Comparison of ENCODE assay signal across 8 mouse cellular contexts in the genomic region with DNA sequence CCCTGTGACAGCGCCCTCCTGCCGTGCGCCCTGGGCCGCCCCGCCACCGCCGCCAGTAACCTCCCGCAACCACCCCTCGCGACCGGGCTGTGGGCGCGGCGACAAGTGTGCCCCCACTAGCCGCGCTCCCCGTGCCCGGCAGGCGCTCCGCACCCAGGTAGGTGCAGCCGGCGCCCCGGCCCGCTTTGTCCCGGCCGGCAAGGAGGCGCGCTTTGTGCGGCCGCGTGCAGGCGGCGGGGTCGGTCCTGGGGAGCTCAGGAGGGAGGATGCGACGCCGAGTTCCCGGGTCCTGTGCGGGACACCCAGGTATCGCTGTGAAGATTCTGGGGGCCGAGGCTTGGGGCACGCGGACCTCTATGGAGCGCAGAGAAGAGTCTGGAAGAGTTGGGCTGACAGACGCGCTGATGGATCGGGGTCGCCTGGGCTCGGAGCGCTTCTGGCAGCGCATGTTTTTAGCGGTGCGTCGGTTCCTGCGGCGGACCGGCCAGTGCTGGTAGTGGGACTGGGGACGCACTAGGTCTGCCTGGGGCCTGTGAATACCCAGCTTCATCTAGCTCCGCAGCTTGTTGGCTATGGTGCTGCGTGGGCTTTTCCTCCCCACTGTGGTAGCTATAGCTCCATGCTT. TPM values are rescaled to one million over a fixed set of nuclear protein-coding genes. Genes with fewer than 3 reads are reported as not detected.
A peak's percentile ranks its signal among the peaks of the same experiment; 100 is the strongest.
DNase-seq lines count a peak whose midpoint lies in the region; ATAC-seq and TF ChIP-seq lines count a peak whose summit lies in the region.

No protein-coding gene starts in this region.

- H3K4me2 ChIP-seq in forebrain, embryonic 14.5 days (ENCODE audit: low read length), result peak overlapping the region; percentile 77
- peak overlapping the region; percentile 59 for H3K4me2 ChIP-seq in liver, embryonic 15.5 days

- 0 out of 2 replicates have a peak, but pooled peaks cover 1% of the 10 kb centered on the region for H3K27me3 ChIP-seq in kidney, adult 2 months (replicated peaks; ENCODE audit: control insufficient read depth, insufficient read depth, low read length)
- no peaks in the 10 kb centered on the region for H3K27me3 ChIP-seq in forebrain, embryonic 14.5 days (replicated peaks; ENCODE audit: control insufficient read depth, insufficient read depth, low read length)
- H3K27me3 ChIP-seq in liver, embryonic 15.5 days, result peaks cover 76% of the 10 kb centered on the region

- ATAC-seq in forebrain, embryonic 14.5 days, result peak; percentile 60
- ATAC-seq in liver, embryonic 15.5 days (ENCODE audit: insufficient read depth), result no peak
- ATAC-seq in CD4-positive, CD25-positive, alpha-beta regulatory T cell, adult 4 months, result no peak

- H3K27ac ChIP-seq in kidney, adult 2 months (ENCODE audit: insufficient read depth, low read depth, low read length), result no peak overlapping the region
- no peak overlapping the region for H3K27ac ChIP-seq in brown adipose tissue, adult 24 weeks (replicated peaks; ENCODE audit: low read depth, low read length)
- peak overlapping the region; percentile 90 for H3K27ac ChIP-seq in forebrain, embryonic 14.5 days (ENCODE audit: low read depth, low read length)
- no peak overlapping the region for H3K27ac ChIP-seq in liver, embryonic 15.5 days (replicated peaks)

- no peak for DNase-seq in kidney, adult 2 months
- DNase-seq in kidney, postnatal 36 days, result no peak
- DNase-seq in forebrain, embryonic 14.5 days (ENCODE audit: low spot score), result peak; percentile 57
- DNase-seq in yolk sac, embryonic 10.5 days (ENCODE audit: low spot score), result no peak
- no peak for DNase-seq in lung, adult 2 months

- H3K4me1 ChIP-seq in kidney, adult 2 months (ENCODE audit: control insufficient read depth, insufficient read depth, low read length), result no peaks in the 10 kb centered on the region
- H3K4me1 ChIP-seq in brown adipose tissue, adult 24 weeks (ENCODE audit: control insufficient read depth, insufficient read depth, insufficient read length, low read length), result no peaks in the 10 kb centered on the region
- peaks cover 3% of the 10 kb centered on the region; the same call in 1 of the 2 replicates for H3K4me1 ChIP-seq in forebrain, embryonic 14.5 days (ENCODE audit: control insufficient read depth, insufficient read depth, low read length)
- 0 out of 2 replicates have a peak, but pooled peaks cover 3% of the 10 kb centered on the region for H3K4me1 ChIP-seq in liver, embryonic 15.5 days (replicated peaks)
- peaks cover 5% of the 10 kb centered on the region for H3K4me1 ChIP-seq in lung, adult 2 months (ENCODE audit: control insufficient read depth, insufficient read depth, low read length)

- H3K36me3 ChIP-seq in kidney, adult 2 months (ENCODE audit: control insufficient read depth, insufficient read depth, low read length), result no peaks in the 10 kb centered on the region
- no peaks in the 10 kb centered on the region for H3K36me3 ChIP-seq in forebrain, embryonic 14.5 days (ENCODE audit: control insufficient read depth, insufficient read depth, low read length)
- no peaks in the 10 kb centered on the region for H3K36me3 ChIP-seq in liver, embryonic 15.5 days (replicated peaks)

- WGBS in kidney, adult 2 months, result 2% methylated on average over 60 of the region's 60 CpGs
- under 1% methylated on average over 60 of the region's 60 CpGs for WGBS in forebrain, embryonic 14.5 days
- WGBS in liver, embryonic 15.5 days (ENCODE audit: insufficient replicate concordance), result 1% methylated on average over 59 of the region's 60 CpGs
- WGBS in lung, adult 2 months, result 2% methylated on average over 60 of the region's 60 CpGs

- TF ChIP-seq POLR2A in kidney, adult 2 months (IDR thresholded peaks at IDR 0.05; ENCODE audit: low read depth, low read length), result no peak
- TF ChIP-seq POLR2A in lung, adult 2 months (IDR thresholded peaks at IDR 0.05; ENCODE audit: borderline replicate concordance, extremely low read depth, low read depth, low read length), result no peak

- peak overlapping the region; percentile 95 for H3K9ac ChIP-seq in forebrain, embryonic 14.5 days (ENCODE audit: low read length)
- no peak overlapping the region for H3K9ac ChIP-seq in liver, embryonic 15.5 days

- no peaks in the 10 kb centered on the region for H3K9me3 ChIP-seq in forebrain, embryonic 14.5 days (replicated peaks; ENCODE audit: control insufficient read depth, low read length)
- no peaks in the 10 kb centered on the region for H3K9me3 ChIP-seq in liver, embryonic 15.5 days (replicated peaks)

- TF ChIP-seq CTCF in kidney, adult 2 months (conservative IDR thresholded peaks at IDR 0.05; ENCODE audit: insufficient read depth, insufficient read length, low read depth, low read length), result no peak
- no peak for TF ChIP-seq CTCF in lung, adult 2 months (IDR thresholded peaks at IDR 0.05; ENCODE audit: insufficient read depth, low read length)

- H3K4me3 ChIP-seq in kidney, adult 2 months (ENCODE audit: insufficient read depth, low read depth, low read length), result peak overlapping the region; percentile 42
- H3K4me3 ChIP-seq in brown adipose tissue, adult 24 weeks (ENCODE audit: insufficient read depth, low read depth, low read length), result peak overlapping the region; percentile 33; the same call in 1 of the 2 replicates
- H3K4me3 ChIP-seq in forebrain, embryonic 14.5 days (ENCODE audit: low read depth, low read length), result peak overlapping the region; percentile 75
- H3K4me3 ChIP-seq in liver, embryonic 15.5 days (replicated peaks), result peak overlapping the region; percentile 33
- no peak overlapping the region for H3K4me3 ChIP-seq in lung, adult 2 months (replicated peaks; ENCODE audit: extremely low read depth, low read depth, low read length)

RNA-seq across cellular contexts. Expression of gene Sptbn2, which starts 1.3 kb away (rescaled TPM):
- polyA plus RNA-seq in kidney, adult 2 months (2012; rRNA removed), result 11.0 and 12.0 TPM in 2 replicates
- polyA plus RNA-seq in brown adipose tissue, adult 24 weeks (2012; ENCODE audit: insufficient read depth, insufficient read length, missing spikeins), result 0.13 TPM in 1 of 2 replicates, not detected in the other
- polyA plus RNA-seq in forebrain, embryonic 14.5 days (2014; fragmentation: Nextera tagmentation; extraction: Ambion mirVana), result 25.0 and 31.9 TPM in 2 replicates
- 0.05 and 0.10 TPM in 2 replicates for polyA plus RNA-seq in liver, embryonic 15.5 days (2015; fragmentation: Nextera tagmentation; extraction: Ambion mirVana)
- under 1 TPM; 0.13 to 0.18 TPM for polyA plus RNA-seq in CD4-positive, CD25-positive, alpha-beta regulatory T cell, adult 4 months (2017; shearing (Covaris generic))
- polyA plus RNA-seq in lung, adult 2 months (2012; rRNA removed), result 1.3 and 4.4 TPM in 2 replicates

RNA-seq across cellular contexts. Expression of gene Gm960, which starts 13.8 kb away (rescaled TPM):
- 1.1 TPM in 2 replicates for polyA plus RNA-seq in kidney, adult 2 months (2012; rRNA removed)
- not detected in 2 replicates for polyA plus RNA-seq in brown adipose tissue, adult 24 weeks (2012; ENCODE audit: insufficient read depth, insufficient read length, missing spikeins)
- polyA plus RNA-seq in forebrain, embryonic 14.5 days (2014; fragmentation: Nextera tagmentation; extraction: Ambion mirVana), result 4.1 and 5.0 TPM in 2 replicates
- 0.40 and 0.71 TPM in 2 replicates for polyA plus RNA-seq in liver, embryonic 15.5 days (2015; fragmentation: Nextera tagmentation; extraction: Ambion mirVana)
- polyA plus RNA-seq in CD4-positive, CD25-positive, alpha-beta regulatory T cell, adult 4 months (2017; shearing (Covaris generic)), result not detected
- polyA plus RNA-seq in lung, adult 2 months (2012; rRNA removed), result 0.20 and 0.65 TPM in 2 replicates

RNA-seq across cellular contexts. Expression of gene Rbm4b, which starts 44.0 kb away (rescaled TPM):
- polyA plus RNA-seq in kidney, adult 2 months (2012; rRNA removed), result 12.8 TPM in 2 replicates
- 4.7 and 5.8 TPM in 2 replicates for polyA plus RNA-seq in brown adipose tissue, adult 24 weeks (2012; ENCODE audit: insufficient read depth, insufficient read length, missing spikeins)
- 185 and 194 TPM in 2 replicates for polyA plus RNA-seq in forebrain, embryonic 14.5 days (2014; fragmentation: Nextera tagmentation; extraction: Ambion mirVana)
- polyA plus RNA-seq in liver, embryonic 15.5 days (2015; fragmentation: Nextera tagmentation; extraction: Ambion mirVana), result 15.6 and 18.7 TPM in 2 replicates
- polyA plus RNA-seq in CD4-positive, CD25-positive, alpha-beta regulatory T cell, adult 4 months (2017; shearing (Covaris generic)), result 100 to 1,000 TPM; 105 to 151 TPM
- 6.8 and 7.6 TPM in 2 replicates for polyA plus RNA-seq in lung, adult 2 months (2012; rRNA removed)
